Mouse (Mus musculus) small intestine, adult 2 months (tissue): Measurements from ENCODE around the gene Hist1h2bc. TPM values are rescaled to one million over a fixed set of nuclear protein-coding genes. Genes with fewer than 3 reads are reported as not detected.
A peak's percentile ranks its signal among the peaks of the same experiment; 100 is the strongest.
"Not testable (repeated sequence)": the region's sequence is repeated elsewhere in the genome, so short reads cannot be mapped to it uniquely, and the experiment has no call there.

ENCODE experiments used
- H3K27ac ChIP-seq: fragments of 200-500 bp; 2 replicates; pipeline ENCODE4 v1.5.1; 2012; ENCODE audit warnings: low read depth, low read length, control low read depth, inconsistent platforms; ENCODE audit not compliant: insufficient read depth
- H3K27me3 ChIP-seq: fragments of 200-500 bp; 2 replicates; pipeline ENCODE4 v1.6.1; 2012; ENCODE audit warnings: mild to moderate bottlenecking, moderate library complexity, low read length, inconsistent platforms; ENCODE audit not compliant: control insufficient read depth, insufficient read depth
- H3K36me3 ChIP-seq: fragments of 200-500 bp; 2 replicates; pipeline ENCODE4 v1.6.1; 2012; ENCODE audit warnings: mild to moderate bottlenecking, low read length, control low read depth, inconsistent platforms; ENCODE audit not compliant: control insufficient read depth, insufficient read depth
- H3K4me1 ChIP-seq: fragments of 200-500 bp; 2 replicates; pipeline ENCODE4 v1.6.1; 2012; ENCODE audit warnings: low read length, inconsistent platforms, mixed read lengths; ENCODE audit not compliant: control insufficient read depth, insufficient read depth, insufficient read length
- H3K4me3 ChIP-seq: fragments of 200-500 bp; 2 replicates; pipeline ENCODE4 v1.5.1; 2012; ENCODE audit warnings: low read depth, mild to moderate bottlenecking, control low read depth, inconsistent platforms, low read length, moderate library complexity
- CTCF ChIP-seq: fragments of 200-500 bp; IDR thresholded peaks from 2 replicates; pipeline ENCODE4 v1.5.1; 2012; ENCODE audit warnings: low read depth, mild to moderate bottlenecking, control low read depth, inconsistent platforms, low read length, moderate library complexity, mixed read lengths; ENCODE audit not compliant: insufficient replicate concordance, insufficient read length; ENCODE audit errors: extremely low read depth
- POLR2A ChIP-seq: fragments of 200-500 bp; IDR thresholded peaks from 2 replicates; pipeline ENCODE4 v1.6.1; 2012; ENCODE audit warnings: low read depth, mild to moderate bottlenecking, control low read depth, inconsistent platforms, low read length, moderate library complexity
- WGBS: fragments of 180-500 bp; shearing (Covaris S2); methylation state at CpG from one replicate; pipeline ENCODE4 v1.1.7; 2018; 5-methylcytosine and 5-hydroxymethylcytosine counted together
- polyA plus RNA-seq: library from polyadenylated mRNA; depleted of rRNA; stranded (reverse); fragments of >200 nt; gene quantifications from 2 replicates; pipeline ENCODE4 v1.2.3, GENCODE M21; 2012; rRNA removed

Hist1h2bc gene
- polyA plus RNA-seq: 210 and 772 TPM in 2 replicates

GRCm38 (mm10) chr13:23683755-23684281 is at the start of gene Hist1h2bc, which contains the start of gene Hist1h2ac:
Gene Hist1h2bc (plus strand): TSS chr13:23684199.
Gene Hist1h2ac (minus strand): TSS chr13:23683948.
- no peaks in the 10 kb centered on the region for H3K36me3 ChIP-seq
- no peaks in the 10 kb centered on the region for H3K27me3 ChIP-seq
- WGBS: under 1% methylated on average over 32 of the region's 32 CpGs
- peak within 1 kb of the TSS; percentile 99 for H3K27ac ChIP-seq
- H3K4me1 ChIP-seq: 0 out of 2 replicates have a peak, but pooled peaks cover under 1% of the 10 kb centered on the region
- peak within 1 kb of the TSS; percentile 90 for H3K4me3 ChIP-seq
- TF ChIP-seq POLR2A (no peak; the same call in 1 of the 2 replicates), CTCF (no peak)

- 71% methylated on average over 6 of the region's 6 CpGs for WGBS
- H3K36me3 ChIP-seq: no peaks in the 10 kb centered on the region
- H3K4me3 ChIP-seq: no peak overlapping the region
- TF ChIP-seq CTCF: no peak
- TF ChIP-seq POLR2A: no peak
- H3K4me1 ChIP-seq: no peaks in the 10 kb centered on the region
- H3K27ac ChIP-seq: no peak overlapping the region
- no peaks in the 10 kb centered on the region for H3K27me3 ChIP-seq
Measured at GRCm38 (mm10) chr13:23659636-23660366, 24.2 kb upstream of the Hist1h2bc start.

GRCm38 (mm10) chr13:23662536-23662935 is 21.5 kb upstream of the Hist1h2bc start:
- TF ChIP-seq POLR2A (no peak), CTCF (no peak)
- no peaks in the 10 kb centered on the region for H3K27me3 ChIP-seq
- 65% methylated on average over 3 of the region's 3 CpGs for WGBS
- no peaks in the 10 kb centered on the region for H3K4me1 ChIP-seq
- H3K27ac ChIP-seq: no peak overlapping the region
- no peaks in the 10 kb centered on the region for H3K36me3 ChIP-seq
- H3K4me3 ChIP-seq: no peak overlapping the region

GRCm38 (mm10) chr13:23681990-23682582 is 1.9 kb upstream of the Hist1h2bc start:
- Histone ChIP-seq H3K4me1 (no peaks in the 10 kb centered on the region), H3K27ac (no peak overlapping the region), H3K27me3 (no peaks in the 10 kb centered on the region), H3K4me3 (no peak overlapping the region), H3K36me3 (no peaks in the 10 kb centered on the region)
- WGBS: 83% methylated on average over 6 of the region's 6 CpGs
- no peak for TF ChIP-seq POLR2A
- no peak for TF ChIP-seq CTCF

GRCm38 (mm10) chr13:23682623-23682946 is 1.4 kb upstream of the Hist1h2bc start:
- no peak overlapping the region for H3K27ac ChIP-seq
- H3K36me3 ChIP-seq: no peaks in the 10 kb centered on the region
- 41% methylated on average over 1 of the region's 1 CpGs for WGBS
- TF ChIP-seq CTCF (no peak), POLR2A (no peak)
- no peaks in the 10 kb centered on the region for H3K27me3 ChIP-seq
- no peak overlapping the region for H3K4me3 ChIP-seq
- H3K4me1 ChIP-seq: no peaks in the 10 kb centered on the region

GRCm38 (mm10) chr13:23682947-23683754 is 848 bp upstream of the Hist1h2bc start:
- not testable (repeated sequence) for H3K27me3 ChIP-seq, H3K36me3 ChIP-seq, H3K4me1 ChIP-seq
- Histone ChIP-seq H3K4me3 (peak overlapping the region; percentile 90), H3K27ac (peak overlapping the region; percentile 99)
- 8% methylated on average over 16 of the region's 30 CpGs for WGBS

GRCm38 (mm10) chr13:23684295-23684945 is 421 bp downstream of the Hist1h2bc start:
- peak; percentile 52; the same call in 1 of the 2 replicates for TF ChIP-seq POLR2A
- H3K4me1 ChIP-seq: not testable (repeated sequence)
- WGBS: under 1% methylated on average over 19 of the region's 37 CpGs

More at GRCm38 (mm10) chr13:23684295-23684945, 421 bp downstream of the Hist1h2bc start:
- H3K27ac ChIP-seq: peak overlapping the region; percentile 97
- H3K27me3 ChIP-seq, H3K36me3 ChIP-seq: not testable (repeated sequence)
- H3K4me3 ChIP-seq: peak overlapping the region; percentile 60
